Mouse (Mus musculus) MN1 (cell line): ENCODE data around the gene Gatad2b.
"Not testable (repeated sequence)": the region's sequence is repeated elsewhere in the genome, so short reads cannot be mapped to it uniquely, and the experiment has no call there.

Source experiments
- DNase-seq: peaks from one replicate; pipeline ENCODE4 v3.0.0-alpha.2; 2016; ENCODE audit warnings: low spot score

The Gatad2b gene

GRCm38 (mm10) chr3:90292345-90293275 is at the start of gene Gatad2b:
Gene Gatad2b (plus strand): TSS chr3:90293178.
- DNase-seq, result peak; percentile 100

GRCm38 (mm10) chr3:90245406-90245805 is 47.6 kb upstream of the Gatad2b start:
- DNase-seq, result no peak

- no peak for DNase-seq
Observed at GRCm38 (mm10) chr3:90247630-90247959, 45.4 kb upstream of the Gatad2b start.

- peak; percentile 95 for DNase-seq
Observed at GRCm38 (mm10) chr3:90247960-90248745, 44.8 kb upstream of the Gatad2b start, which contains the start of gene Slc39a1. Gene Slc39a1 (plus strand): TSS chr3:90248172.

GRCm38 (mm10) chr3:90248746-90249100 is 44.3 kb upstream of the Gatad2b start:
- peak; percentile 46 for DNase-seq

- no peak for DNase-seq
Observed at GRCm38 (mm10) chr3:90250791-90251190, 42.2 kb upstream of the Gatad2b start.

GRCm38 (mm10) chr3:90251731-90252226 is 41.2 kb upstream of the Gatad2b start:
- DNase-seq, result not testable (repeated sequence)

- DNase-seq, result not testable (repeated sequence)
Observed at GRCm38 (mm10) chr3:90252659-90253058, 40.3 kb upstream of the Gatad2b start.

- not testable (repeated sequence) for DNase-seq
Observed at GRCm38 (mm10) chr3:90253174-90253573, 39.8 kb upstream of the Gatad2b start.

GRCm38 (mm10) chr3:90253653-90254418 is 39.1 kb upstream of the Gatad2b start, which contains the start of gene Crtc2:
Gene Crtc2 (plus strand): TSS chr3:90254163.
- DNase-seq, result peak; percentile 97

- no peak for DNase-seq
Observed at GRCm38 (mm10) chr3:90254419-90255193, 38.4 kb upstream of the Gatad2b start.

- no peak for DNase-seq
Observed at GRCm38 (mm10) chr3:90255194-90255565, 37.8 kb upstream of the Gatad2b start.

- DNase-seq, result no peak
Observed at GRCm38 (mm10) chr3:90255784-90256353, 37.1 kb upstream of the Gatad2b start.

GRCm38 (mm10) chr3:90256731-90257530 is 36.0 kb upstream of the Gatad2b start:
- DNase-seq, result peak; percentile 46

- no peak for DNase-seq
Observed at GRCm38 (mm10) chr3:90258521-90258920, 34.5 kb upstream of the Gatad2b start.

GRCm38 (mm10) chr3:90263121-90263771 is 29.7 kb upstream of the Gatad2b start:
- no peak for DNase-seq

GRCm38 (mm10) chr3:90264687-90265033 is 28.3 kb upstream of the Gatad2b start:
- DNase-seq, result no peak

GRCm38 (mm10) chr3:90265034-90265931 is 27.7 kb upstream of the Gatad2b start, which contains the start of gene Dennd4b:
Gene Dennd4b (plus strand): TSS chr3:90265185.
- peak; percentile 91 for DNase-seq
